Mouse (Mus musculus): ENCODE results near the gene Nell1.

DNA sequence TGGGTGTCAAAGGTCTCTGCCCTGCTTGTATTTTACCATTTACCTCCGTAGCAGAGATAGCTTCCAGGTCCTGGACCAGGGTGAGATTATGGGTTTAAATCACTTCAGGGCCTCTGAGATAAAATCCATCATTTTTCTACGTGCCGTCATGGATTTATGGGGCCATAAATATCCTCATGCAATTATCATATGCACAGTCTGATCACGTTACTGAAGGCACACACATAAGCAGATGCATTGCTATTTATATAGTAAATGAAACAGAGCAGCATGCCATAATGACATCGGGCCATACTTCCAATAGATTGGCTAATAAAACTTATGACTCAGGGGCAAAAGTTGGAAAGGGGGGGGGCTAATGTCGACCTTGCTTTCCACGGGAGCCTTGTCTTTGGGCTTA, 19.8 kb upstream of the Nell1 start:
- TF ChIP-seq CTCF (IDR thresholded peaks at IDR 0.05; ENCODE audit: low read depth): no peak
- no peak for TF ChIP-seq EP300 (IDR thresholded peaks at IDR 0.05; ENCODE audit: low read depth)

Data from heart, postnatal 0 days (tissue).